Mouse (Mus musculus) kidney, postnatal 0 days (tissue): ENCODE results near the gene Pcbp4. TPM values are rescaled to one million over a fixed set of nuclear protein-coding genes. Genes with fewer than 3 reads are reported as not detected.

Experiments used
- ATAC-seq: fragments of 200-750 bp; cut with Nextera tagmentation; replicated peaks from 2 replicates; pipeline ENCODE4 v1.8.0; 2017; ENCODE audit warnings: low read depth, moderate number of reproducible peaks, moderate TSS enrichment, moderate library complexity; ENCODE audit not compliant: low FRiP score
- DNase-seq: peaks from one replicate; pipeline ENCODE4 v3.0.0-alpha.2; 2016; ENCODE audit warnings: low spot score
- H3K27ac ChIP-seq: fragments of 300-500 bp; sonication (generic); 2 replicates; pipeline ENCODE4 v1.5.1; 2014; ENCODE audit warnings: mild to moderate bottlenecking
- H3K27me3 ChIP-seq: fragments of 300-500 bp; sonication (generic); 2 replicates; pipeline ENCODE4 v1.6.1; 2014; ENCODE audit warnings: low read length, mixed read lengths; ENCODE audit not compliant: insufficient read depth
- H3K36me3 ChIP-seq: fragments of 300-500 bp; sonication (generic); 2 replicates; pipeline ENCODE4 v1.6.1; 2014; ENCODE audit warnings: low read length, mixed read lengths; ENCODE audit not compliant: insufficient read depth
- H3K4me1 ChIP-seq: fragments of 300-500 bp; sonication (generic); replicated peaks from 2 replicates; pipeline ENCODE4 v1.6.1; 2014; ENCODE audit warnings: antibody characterized with exemption, low read length, mixed read lengths; ENCODE audit not compliant: insufficient read depth
- H3K4me2 ChIP-seq: fragments of 300-500 bp; sonication (generic); 2 replicates; pipeline ENCODE4 v1.6.1; 2014; ENCODE audit warnings: mild to moderate bottlenecking, low read length, moderate library complexity, mixed read lengths
- H3K4me3 ChIP-seq: fragments of 300-500 bp; sonication (generic); replicated peaks from 2 replicates; pipeline ENCODE4 v1.5.1; 2014; ENCODE audit warnings: low read depth, low read length
- H3K9ac ChIP-seq: fragments of 300-500 bp; sonication (generic); 2 replicates; pipeline ENCODE4 v1.6.1; 2014; ENCODE audit warnings: low read depth, low read length
- H3K9me3 ChIP-seq: fragments of 300-500 bp; sonication (generic); replicated peaks from 2 replicates; pipeline ENCODE4 v1.6.1; 2016; ENCODE audit warnings: low read length, inconsistent platforms, mixed read lengths
- CTCF ChIP-seq: IDR thresholded peaks from 2 replicates; pipeline ENCODE4 v1.5.1; 2016; ENCODE audit warnings: antibody characterized with exemption, low read depth, mild to moderate bottlenecking, moderate library complexity
- WGBS: fragments of 180-500 bp; shearing (Covaris S2); extraction: QIAGEN DNeasy Blood & Tissue Kit; methylation state at CpG from one replicate; pipeline ENCODE4 v1.1.7; 2014; 5-methylcytosine and 5-hydroxymethylcytosine counted together
- polyA plus RNA-seq: library from polyadenylated mRNA; unstranded; fragments of >200 nt; fragmentation: Nextera tagmentation; extraction: Ambion mirVana; gene quantifications from 2 replicates; pipeline ENCODE4 v1.2.1, GENCODE M21; 2015

Pcbp4 gene
- polyA plus RNA-seq, 1 experiment from 2014 or later = 78.6 TPM

DNA sequence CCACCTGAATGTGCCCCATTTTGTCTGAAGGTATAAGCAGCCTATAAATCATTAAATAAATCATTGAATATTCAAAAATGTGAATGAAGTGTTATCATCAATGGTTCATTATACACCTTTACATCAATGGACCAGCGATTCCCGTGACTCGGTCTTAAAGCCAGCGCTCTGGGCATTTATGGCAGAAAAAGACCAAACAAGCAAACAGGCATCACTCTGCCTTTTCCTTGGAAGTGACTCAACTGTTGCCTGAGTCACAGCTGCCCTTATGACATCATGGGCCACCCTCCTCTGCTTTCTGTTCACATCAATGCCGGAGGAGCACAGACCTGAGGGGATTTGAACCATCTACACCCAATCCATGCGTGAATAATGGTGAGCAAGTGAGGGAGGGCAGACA is 46.6 kb downstream of the Pcbp4 start, which contains the start of gene Iqcf1:
Gene Iqcf1 (plus strand): TSS at position 301 of the 400 bp plus-strand sequence.
- DNase-seq (no peak), ATAC-seq (no peak)
- Histone ChIP-seq H3K27ac (no peak within 1 kb of the TSS), H3K9ac (no peak within 1 kb of the TSS), H3K27me3 (no peaks in the 10 kb centered on the region), H3K4me3 (no peak within 1 kb of the TSS), H3K4me1 (no peaks in the 10 kb centered on the region), H3K9me3 (no peaks in the 10 kb centered on the region), H3K36me3 (no peaks in the 10 kb centered on the region), H3K4me2 (no peak within 1 kb of the TSS)
- TF ChIP-seq CTCF = no peak
- WGBS = 91% methylated on average over 6 of the region's 6 CpGs

DNA sequence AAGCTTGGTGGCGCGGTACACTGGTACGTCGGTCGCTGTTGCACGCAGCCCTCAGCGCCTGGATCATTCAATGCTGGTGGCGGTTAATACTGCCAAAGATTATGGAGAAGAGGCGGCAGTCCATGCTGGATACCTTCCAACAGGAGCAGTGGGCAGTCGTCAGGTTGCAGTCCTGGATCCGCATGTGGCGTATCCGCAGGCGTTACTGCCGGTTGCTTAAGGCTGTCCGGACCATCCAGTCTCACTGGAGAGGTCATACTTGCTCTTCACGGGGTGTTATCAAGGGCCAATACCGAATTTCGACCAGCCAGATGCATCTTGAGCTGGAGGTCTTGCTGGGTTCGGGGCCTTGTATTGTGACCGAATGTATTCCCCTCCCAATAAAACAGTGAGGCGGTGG is 48.8 kb downstream of the Pcbp4 start:
- no peak for TF ChIP-seq CTCF
- WGBS = 89% methylated on average over 22 of the region's 22 CpGs
- Histone ChIP-seq H3K9ac (no peak overlapping the region), H3K4me1 (no peaks in the 10 kb centered on the region), H3K4me2 (no peak overlapping the region), H3K4me3 (no peak overlapping the region), H3K27ac (no peak overlapping the region), H3K9me3 (no peaks in the 10 kb centered on the region), H3K36me3 (no peaks in the 10 kb centered on the region), H3K27me3 (no peaks in the 10 kb centered on the region)
- ATAC-seq = no peak
- DNase-seq = no peak

- 74% methylated on average over 6 of the region's 6 CpGs for WGBS
- Histone ChIP-seq H3K4me3 (no peak overlapping the region), H3K27me3 (no peaks in the 10 kb centered on the region), H3K4me2 (no peak overlapping the region), H3K9ac (no peak overlapping the region), H3K4me1 (no peaks in the 10 kb centered on the region), H3K9me3 (no peaks in the 10 kb centered on the region), H3K36me3 (no peaks in the 10 kb centered on the region), H3K27ac (no peak overlapping the region)
- no peak for TF ChIP-seq CTCF
- DNase-seq (no peak), ATAC-seq (no peak)
Observed at GRCm38 (mm10) chr9:106504246-106504645, 51.2 kb downstream of the Pcbp4 start.

DNA sequence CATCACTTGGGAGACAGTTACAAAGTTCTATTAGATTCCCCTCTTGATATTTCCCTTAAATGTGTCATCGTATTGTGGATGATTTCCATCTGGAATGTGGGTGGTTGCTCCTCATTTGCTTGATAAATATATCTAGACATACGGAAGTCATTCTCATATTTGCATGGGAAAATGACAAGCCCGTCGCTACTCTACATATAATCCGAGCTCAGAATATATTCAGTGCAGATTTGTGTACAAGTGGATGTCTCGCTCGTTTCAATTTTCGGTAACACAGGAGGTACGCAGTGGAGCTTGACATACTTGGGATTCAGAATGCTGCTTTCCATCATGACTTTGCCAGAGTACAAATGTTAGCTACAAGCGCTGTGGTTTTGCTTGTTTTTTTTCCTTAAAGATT is 56.3 kb downstream of the Pcbp4 start:
- H3K4me1 ChIP-seq = no peaks in the 10 kb centered on the region
- H3K4me2 ChIP-seq = no peak overlapping the region
- peak; percentile 18 for DNase-seq
- no peaks in the 10 kb centered on the region for H3K9me3 ChIP-seq
- H3K36me3 ChIP-seq = no peaks in the 10 kb centered on the region
- H3K4me3 ChIP-seq = no peak overlapping the region
- no peak overlapping the region for H3K27ac ChIP-seq
- H3K9ac ChIP-seq = no peak overlapping the region
- no peak for TF ChIP-seq CTCF
- no peaks in the 10 kb centered on the region for H3K27me3 ChIP-seq
- no peak for ATAC-seq
- WGBS = 90% methylated on average over 10 of the region's 10 CpGs

- Histone ChIP-seq H3K4me2 (no peak overlapping the region), H3K4me1 (no peaks in the 10 kb centered on the region), H3K9ac (no peak overlapping the region), H3K27me3 (no peaks in the 10 kb centered on the region), H3K27ac (no peak overlapping the region), H3K4me3 (no peak overlapping the region), H3K9me3 (no peaks in the 10 kb centered on the region), H3K36me3 (no peaks in the 10 kb centered on the region)
- DNase-seq (peak; percentile 70), ATAC-seq (no peak)
- no peak for TF ChIP-seq CTCF
- 48% methylated on average over 13 of the region's 13 CpGs for WGBS
Observed at GRCm38 (mm10) chr9:106512729-106513450, 59.8 kb downstream of the Pcbp4 start.

- H3K9me3 ChIP-seq = no peaks in the 10 kb centered on the region
- H3K4me2 ChIP-seq = no peak overlapping the region
- no peak overlapping the region for H3K4me3 ChIP-seq
- no peak overlapping the region for H3K9ac ChIP-seq
- ATAC-seq (no peak), DNase-seq (no peak)
- no peak overlapping the region for H3K27ac ChIP-seq
- no peaks in the 10 kb centered on the region for H3K36me3 ChIP-seq
- WGBS = 75% methylated on average over 6 of the region's 6 CpGs
- H3K27me3 ChIP-seq = no peaks in the 10 kb centered on the region
- no peaks in the 10 kb centered on the region for H3K4me1 ChIP-seq
- no peak for TF ChIP-seq CTCF
Observed at GRCm38 (mm10) chr9:106513566-106513965, 60.5 kb downstream of the Pcbp4 start.

Other genes with a start within 250 kb of the Pcbp4 start
- 0.06 and 0.07 TPM in 2 replicates for gene Tlr9, start 230.7 kb upstream of the Pcbp4 start, polyA plus RNA-seq
- 142 and 152 TPM in 2 replicates for gene Alas1, start 204.6 kb upstream of the Pcbp4 start, polyA plus RNA-seq
- gene Poc1a, start 172.2 kb upstream of the Pcbp4 start, polyA plus RNA-seq = 13.1 and 14.5 TPM in 2 replicates
- 15.1 and 15.8 TPM in 2 replicates for gene Dusp7, start 84.7 kb upstream of the Pcbp4 start, polyA plus RNA-seq
- 1,104 and 1,207 TPM in 2 replicates for gene Rpl29, start 23.8 kb upstream of the Pcbp4 start, polyA plus RNA-seq
- 62.9 and 67.0 TPM in 2 replicates for gene Acy1, start 15.0 kb upstream of the Pcbp4 start, polyA plus RNA-seq
- 72.8 and 75.2 TPM in 2 replicates for gene Abhd14b, start 5.8 kb upstream of the Pcbp4 start, polyA plus RNA-seq
- gene Abhd14a, start 5.6 kb upstream of the Pcbp4 start, polyA plus RNA-seq = 57.0 and 60.8 TPM in 2 replicates
- gene Gpr62, start 12.6 kb downstream of the Pcbp4 start, polyA plus RNA-seq = 0.52 and 0.91 TPM in 2 replicates
- gene Rrp9, start 22.7 kb downstream of the Pcbp4 start, polyA plus RNA-seq = 35.6 and 40.0 TPM in 2 replicates
- gene Parp3, start 23.7 kb downstream of the Pcbp4 start, polyA plus RNA-seq = 5.8 and 6.4 TPM in 2 replicates
- not detected in 2 replicates for gene Iqcf1, start 46.7 kb downstream of the Pcbp4 start, polyA plus RNA-seq
- gene Iqcf5, start 61.3 kb downstream of the Pcbp4 start, polyA plus RNA-seq = not detected in 2 replicates
- gene Iqcf3, start 108.3 kb downstream of the Pcbp4 start, polyA plus RNA-seq = not detected in 2 replicates
- gene Iqcf4, start 117.7 kb downstream of the Pcbp4 start, polyA plus RNA-seq = not detected in 2 replicates
- gene Iqcf6, start 173.3 kb downstream of the Pcbp4 start, polyA plus RNA-seq = not detected in 2 replicates
- gene Grm2, start 202.8 kb downstream of the Pcbp4 start, polyA plus RNA-seq = not detected in 2 replicates
- 100 and 104 TPM in 2 replicates for gene Tex264, start 232.6 kb downstream of the Pcbp4 start, polyA plus RNA-seq